ENCODE assay signal across 26 mouse cellular contexts in genomic region chr8:86827199-86827598, GRCm38 (mm10). TPM values are rescaled to one million over a fixed set of nuclear protein-coding genes. Genes with fewer than 3 reads are reported as not detected.
DNase-seq lines count a peak whose midpoint lies in the region; ATAC-seq and TF ChIP-seq lines count a peak whose summit lies in the region.
"Had no signal": no experiment of that assay in that cellular context is flagged by ENCODE, and none has a peak within 500 bp of the region (broad histone marks: within the 10 kb centered on the region; RNA-seq: fewer than 3 reads in every experiment).

No protein-coding gene starts in this region.

- no peak for TF ChIP-seq EP300 in CH12.LX (IDR thresholded peaks at IDR 0.05; ENCODE audit: low read length)

- H3K9me3 ChIP-seq in heart, embryonic 11.5 days (replicated peaks; ENCODE audit: control insufficient read depth, low read length) = no peaks in the 10 kb centered on the region
- no peaks in the 10 kb centered on the region for H3K9me3 ChIP-seq in CH12.LX (replicated peaks; ENCODE audit: low read length)
- H3K9me3 ChIP-seq in liver, embryonic 15.5 days (replicated peaks) = no peaks in the 10 kb centered on the region
- H3K9me3 ChIP-seq: forebrain, embryonic 12.5 days; heart, embryonic 15.5 days; megakaryocyte, embryonic 14.5 days; neural tube, embryonic 15.5 days had no signal

- no peaks in the 10 kb centered on the region for H3K79me2 ChIP-seq in CH12.LX (replicated peaks; ENCODE audit: control insufficient read depth, extremely low read depth, insufficient read depth, poor library complexity, severe bottlenecking)

- in situ Hi-C loops in CH12.LX (cut with MboI; ENCODE audit: low pct_ligation_motif_present, low pct_unique_long_range_greater_than_20kb, low sequenced_read_pairs) = no loop called here

- H3K36me3 ChIP-seq in heart, embryonic 11.5 days (ENCODE audit: control insufficient read depth, insufficient read depth, low read length) = no peaks in the 10 kb centered on the region
- no peaks in the 10 kb centered on the region for H3K36me3 ChIP-seq in CH12.LX (replicated peaks in 1 of 2; ENCODE audit: control insufficient read depth in 1 of 2, insufficient read depth in 1 of 2, low read length in 1 of 2)
- H3K36me3 ChIP-seq in liver, embryonic 15.5 days (replicated peaks) = no peaks in the 10 kb centered on the region
- H3K36me3 ChIP-seq: forebrain, embryonic 12.5 days; heart, embryonic 15.5 days; neural tube, embryonic 15.5 days had no signal

- H3K4me3 ChIP-seq in heart, embryonic 11.5 days (ENCODE audit: low read depth, low read length) = no peak overlapping the region
- H3K4me3 ChIP-seq in CH12.LX (replicated peaks in 1 of 3; ENCODE audit: low read depth in 2 of 3, low read length in 2 of 3, poor library complexity in 1 of 3) = no peak overlapping the region
- H3K4me3 ChIP-seq in liver, embryonic 15.5 days (replicated peaks) = no peak overlapping the region
- no peak overlapping the region for H3K4me3 ChIP-seq in left cerebral cortex, adult 2 months
- H3K4me3 ChIP-seq: forebrain, embryonic 12.5 days; heart, embryonic 15.5 days; layer of hippocampus, adult 2 months; megakaryocyte, embryonic 14.5 days; neural tube, embryonic 15.5 days had no signal

- TF ChIP-seq CTCF in CH12.LX (conservative IDR thresholded peaks at IDR 0.05 in 1 of 2, IDR thresholded peaks at IDR 0.05 in 1 of 2; ENCODE audit: low read depth in 2 of 2, low read length in 2 of 2) = no peak
- TF ChIP-seq CTCF in left cerebral cortex, adult 2 months (IDR thresholded peaks at IDR 0.05) = no peak

- intact Hi-C loops in left cerebral cortex, adult 2 months (cut with DNase I) = no loop called here

- dilution Hi-C loops in CH12.LX (cut with MboI; ENCODE audit: extremely low pct_ligation_motif_present, extremely low pct_unique_long_range_greater_than_20kb, low sequenced_read_pairs) = no loop called here

- H3K27ac ChIP-seq in heart, embryonic 11.5 days (ENCODE audit: low read depth, low read length) = peak overlapping the region; percentile 8; the same call in 1 of the 2 replicates
- H3K27ac ChIP-seq in CH12.LX (ENCODE audit: insufficient read depth, low read depth) = no peak overlapping the region
- H3K27ac ChIP-seq in liver, embryonic 15.5 days (replicated peaks) = peak overlapping the region; percentile 42; the same call in 1 of the 2 replicates
- no peak overlapping the region for H3K27ac ChIP-seq in left cerebral cortex, adult 2 months
- H3K27ac ChIP-seq: forebrain, embryonic 12.5 days; heart, embryonic 15.5 days; kidney, postnatal 0 days; layer of hippocampus, adult 2 months; neural tube, embryonic 15.5 days had no signal

- H3K27me3 ChIP-seq in heart, embryonic 11.5 days (ENCODE audit: control insufficient read depth, insufficient read depth, low read length) = no peaks in the 10 kb centered on the region
- no peaks in the 10 kb centered on the region for H3K27me3 ChIP-seq in CH12.LX (replicated peaks)
- H3K27me3 ChIP-seq in liver, embryonic 15.5 days = no peaks in the 10 kb centered on the region
- H3K27me3 ChIP-seq: forebrain, embryonic 12.5 days; heart, embryonic 15.5 days; megakaryocyte, embryonic 14.5 days; neural tube, embryonic 15.5 days had no signal

- TF ChIP-seq POLR2A in CH12.LX (IDR thresholded peaks at IDR 0.05; ENCODE audit: low read depth, low read length) = no peak

- no peaks in the 10 kb centered on the region for H3K4me1 ChIP-seq in heart, embryonic 11.5 days (ENCODE audit: control insufficient read depth, insufficient read depth, low read length)
- peaks cover 0 to 9% of the 10 kb centered on the region in 2 experiments; a peak in 2 of 4 replicates for H3K4me1 ChIP-seq in CH12.LX (ENCODE audit: control insufficient read depth in 1 of 2, insufficient read depth in 2 of 2)
- peaks cover 29% of the 10 kb centered on the region for H3K4me1 ChIP-seq in liver, embryonic 15.5 days (replicated peaks)
- H3K4me1 ChIP-seq: neural tube, embryonic 15.5 days had no signal

- no peak overlapping the region for H3K9ac ChIP-seq in heart, embryonic 11.5 days (ENCODE audit: low read depth, low read length)
- H3K9ac ChIP-seq in CH12.LX (ENCODE audit: insufficient read depth, low read depth) = no peak overlapping the region
- H3K9ac ChIP-seq in liver, embryonic 15.5 days = no peak overlapping the region
- H3K9ac ChIP-seq: forebrain, embryonic 12.5 days; heart, embryonic 15.5 days; neural tube, embryonic 15.5 days had no signal

- TF ChIP-seq RAD21 in CH12.LX (IDR thresholded peaks at IDR 0.05; ENCODE audit: low read depth, low read length) = no peak

- no peak for DNase-seq in heart, postnatal 4 days
- DNase-seq in CH12.LX (ENCODE audit: extremely low read depth) = no peak
- peak; percentile 74 for DNase-seq in c-Kit-negative CD71-positive TER-119-positive erythroid progenitor cells, embryonic 14.5 days (ENCODE audit: low read depth, low spot score)
- no peak for DNase-seq in ovary, postnatal 10 days (ENCODE audit: low spot score)
- no peak for DNase-seq in thymus, postnatal 25 days
- DNase-seq in left cerebral cortex, adult 2 months (ENCODE audit: extremely low spot score in 1 of 2, low spot score in 2 of 2) = no peak
- DNase-seq: adrenal gland, postnatal 14 days; cerebellum, adult 18-20 months; cerebellum, postnatal 36 days; gastrocnemius, postnatal 10 days; kidney, adult 11 months; layer of hippocampus, postnatal 36 days; left cerebral cortex, postnatal 4 days; lung, postnatal 14 days; right cerebral cortex, postnatal 14 days; thymus, adult 2 months had no signal

- WGBS in heart, embryonic 11.5 days (ENCODE audit: insufficient replicate concordance) = 88% methylated on average over 5 of the region's 5 CpGs
- WGBS in liver, embryonic 15.5 days (ENCODE audit: insufficient replicate concordance) = 69% methylated on average over 5 of the region's 5 CpGs

- H3K4me2 ChIP-seq in heart, embryonic 11.5 days = no peak overlapping the region
- no peak overlapping the region for H3K4me2 ChIP-seq in CH12.LX (ENCODE audit: insufficient read depth, low read depth, poor library complexity, severe bottlenecking)
- H3K4me2 ChIP-seq in liver, embryonic 15.5 days = no peak overlapping the region
- H3K4me2 ChIP-seq: forebrain, embryonic 12.5 days; heart, embryonic 15.5 days; neural tube, embryonic 15.5 days had no signal

- ATAC-seq in heart, embryonic 11.5 days (replicated peaks; ENCODE audit: insufficient number of reproducible peaks, low FRiP score, low TSS enrichment) = no peak
- ATAC-seq in liver, embryonic 15.5 days (ENCODE audit: insufficient read depth) = peak; percentile 55
- ATAC-seq: activated CD4-positive, CD25-positive, alpha-beta regulatory T cell, adult 4 months; midbrain, embryonic 16.5 days had no signal

TF ChIP-seq in CH12.LX, 34 proteins besides CTCF, POLR2A, EP300 and RAD21:
- peak; percentile 58; the same call in 1 of the 2 replicates for TF ChIP-seq MAFK (IDR thresholded peaks at IDR 0.05; ENCODE audit: insufficient replicate concordance, low read length)
- TF ChIP-seq SMC3 (IDR thresholded peaks at IDR 0.05; ENCODE audit: low read depth, low read length) = no peak
- TF ChIP-seq ZKSCAN1 (IDR thresholded peaks at IDR 0.05; ENCODE audit: borderline replicate concordance, low read depth, low read length) = no peak

RNA-seq across cellular contexts. Expression of gene N4bp1, which starts 57.9 kb away (rescaled TPM):
- 7.2 and 9.6 TPM in 2 replicates for polyA plus RNA-seq in heart, embryonic 11.5 days (2014; fragmentation: Nextera tagmentation; extraction: Ambion mirVana)
- 10 to 100 TPM; 23.3 to 24.0 TPM for total RNA-seq in heart, postnatal 4 days (2021)
- total RNA-seq in CH12.LX (2012; rRNA removed) = 12.8 and 12.9 TPM in 2 replicates
- total RNA-seq in CH12.LX (2014; rRNA removed) = 12.2 and 12.3 TPM in 2 replicates
- polyA plus RNA-seq in CH12.LX (2012; ENCODE audit: insufficient read length, low read depth) = 14.0 and 15.6 TPM in 2 replicates
- polyA plus RNA-seq in liver, embryonic 15.5 days (2015; fragmentation: Nextera tagmentation; extraction: Ambion mirVana) = 2.3 and 2.6 TPM in 2 replicates
- 10 to 100 TPM; 39.8 to 41.5 TPM for total RNA-seq in left cerebral cortex, adult 2 months (2021)

Comparison
In these comparisons a context has a peak if more than half of its experiments do, and no peak if none do; other contexts are left out.
1. H3K27ac ChIP-seq: peak in heart, embryonic 11.5 days (single experiment) and liver, embryonic 15.5 days (single experiment); none in CH12.LX (single experiment) and left cerebral cortex, adult 2 months (single experiment).